Mouse (Mus musculus) lung, embryonic 16.5 days (tissue): Measurements from ENCODE around the gene Acbd3. TPM values are rescaled to one million over a fixed set of nuclear protein-coding genes. Genes with fewer than 3 reads are reported as not detected.

ENCODE experiments used
- ATAC-seq: fragments of 200-750 bp; cut with Nextera tagmentation; 2 replicates; pipeline ENCODE4 v1.8.0; 2017; ENCODE audit warnings: low read depth, mild to moderate bottlenecking, moderate library complexity
- H3K27ac ChIP-seq: fragments of 300-500 bp; sonication (generic); 2 replicates; pipeline ENCODE4 v1.5.1; 2014; ENCODE audit warnings: mild to moderate bottlenecking, control low read depth, low read length
- H3K27me3 ChIP-seq: fragments of 300-500 bp; sonication (generic); 2 replicates; pipeline ENCODE4 v1.6.1; 2014; ENCODE audit warnings: low read depth, low read length, mixed read lengths; ENCODE audit not compliant: control insufficient read depth, insufficient read depth
- H3K36me3 ChIP-seq: fragments of 300-500 bp; sonication (generic); 2 replicates; pipeline ENCODE4 v1.6.1; 2014; ENCODE audit warnings: low read length; ENCODE audit not compliant: control insufficient read depth, insufficient read depth
- H3K4me1 ChIP-seq: fragments of 300-500 bp; sonication (generic); replicated peaks from 2 replicates; pipeline ENCODE4 v1.6.1; 2014; ENCODE audit warnings: low read length, mixed read lengths; ENCODE audit not compliant: control insufficient read depth, insufficient read depth
- H3K4me2 ChIP-seq: fragments of 300-500 bp; sonication (generic); 2 replicates; pipeline ENCODE4 v1.6.1; 2014; ENCODE audit warnings: low read depth, low read length, control low read depth
- H3K4me3 ChIP-seq: fragments of 300-500 bp; sonication (generic); 2 replicates; pipeline ENCODE4 v1.5.1; 2014; ENCODE audit warnings: mild to moderate bottlenecking, low read length, control low read depth
- H3K9ac ChIP-seq: fragments of 300-500 bp; sonication (generic); 2 replicates; pipeline ENCODE4 v1.6.1; 2014; ENCODE audit warnings: low read length, control low read depth
- H3K9me3 ChIP-seq: fragments of 300-500 bp; sonication (generic); 2 replicates; pipeline ENCODE4 v1.6.1; 2016; ENCODE audit warnings: low read length; ENCODE audit not compliant: control insufficient read depth
- WGBS: fragments of 180-500 bp; shearing (Covaris S2); extraction: QIAGEN DNeasy Blood & Tissue Kit; methylation state at CpG from one replicate; pipeline ENCODE4 v1.1.7; 2014; 5-methylcytosine and 5-hydroxymethylcytosine counted together
- polyA plus RNA-seq: library from polyadenylated mRNA; unstranded; fragments of >200 nt; fragmentation: Nextera tagmentation; extraction: Ambion mirVana; gene quantifications from 2 replicates; pipeline ENCODE4 v1.2.1, GENCODE M21; 2015

Gene Acbd3
- polyA plus RNA-seq, 1 experiment from 2014 or later: 20.7 TPM

- Histone ChIP-seq H3K27me3 (no peaks in the 10 kb centered on the region), H3K27ac (no peak overlapping the region), H3K4me2 (no peak overlapping the region), H3K9me3 (no peaks in the 10 kb centered on the region), H3K9ac (no peak overlapping the region), H3K4me3 (no peak overlapping the region), H3K36me3 (peaks cover 20% of the 10 kb centered on the region), H3K4me1 (no peaks in the 10 kb centered on the region)
- WGBS: 92% methylated on average over 2 of the region's 2 CpGs
- ATAC-seq: no peak
These were observed 30.9 kb downstream of the Acbd3 start for GRCm38 (mm10) chr1:180756711-180757110.

DNA sequence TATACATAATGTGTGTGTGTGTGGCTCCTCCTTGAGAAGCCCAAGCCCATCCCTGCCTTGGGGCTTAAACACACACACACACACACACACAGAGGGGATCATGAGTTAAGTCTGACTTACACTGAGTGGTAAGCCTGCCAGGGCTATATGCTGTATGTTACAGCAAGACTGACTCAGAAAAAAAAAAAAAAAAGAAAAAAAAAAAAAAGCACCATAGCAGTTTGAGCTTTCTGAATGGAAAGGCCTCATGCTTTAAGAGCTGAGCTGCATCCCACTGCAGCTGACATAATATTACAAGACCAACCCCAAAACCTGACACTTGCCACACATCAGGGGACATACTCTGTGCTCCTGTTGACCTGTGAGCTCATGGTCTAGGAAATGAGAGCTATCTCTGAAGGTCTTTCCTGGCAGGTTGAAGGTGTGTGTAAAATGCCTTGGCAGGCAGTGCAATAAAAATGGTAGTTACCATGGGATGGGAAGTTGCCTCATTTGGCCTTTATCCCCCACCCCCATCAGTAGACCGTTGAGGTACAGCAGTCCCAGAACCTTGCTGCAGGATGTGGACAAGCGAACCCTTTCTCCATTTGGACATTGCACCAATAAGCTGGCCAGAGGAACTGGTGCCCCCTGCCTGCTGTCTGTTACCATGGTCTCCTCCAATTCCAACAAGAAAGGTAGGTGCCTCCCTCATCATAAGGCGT is 31.6 kb downstream of the Acbd3 start:
- Histone ChIP-seq H3K4me2 (no peak overlapping the region), H3K4me3 (no peak overlapping the region), H3K9me3 (no peaks in the 10 kb centered on the region), H3K36me3 (peaks cover 14% of the 10 kb centered on the region), H3K27ac (no peak overlapping the region), H3K9ac (no peak overlapping the region), H3K27me3 (no peaks in the 10 kb centered on the region), H3K4me1 (no peaks in the 10 kb centered on the region; the same call in 1 of the 2 replicates)
- ATAC-seq: no peak
- 81% methylated on average over 3 of the region's 3 CpGs for WGBS

DNA sequence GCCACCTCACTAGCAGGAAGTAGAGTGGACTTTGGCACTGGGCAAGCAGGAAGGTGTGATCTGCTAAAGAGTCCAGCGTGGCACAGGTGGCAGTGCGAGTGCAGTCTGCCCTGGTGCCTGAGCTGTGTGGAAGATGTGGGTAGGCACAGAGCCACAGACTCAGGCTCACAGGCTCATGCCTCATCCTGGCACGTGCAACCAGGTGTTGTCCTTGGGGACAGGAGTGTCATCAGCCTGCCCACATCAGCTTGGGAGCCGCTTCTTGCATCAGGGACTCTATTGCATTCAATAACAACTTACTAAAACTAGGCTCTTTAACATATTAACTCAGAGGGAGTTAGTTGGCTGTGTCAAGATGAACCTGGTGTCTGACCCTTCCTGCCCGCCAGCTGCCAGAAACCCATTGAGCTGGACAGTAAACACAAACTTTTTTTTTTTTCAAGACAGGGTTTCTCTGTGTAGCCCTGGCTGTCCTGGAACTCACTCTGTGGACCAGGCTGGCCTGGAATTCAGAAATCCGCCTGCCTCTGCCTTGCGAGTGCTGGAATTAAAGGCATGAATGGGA is 32.2 kb downstream of the Acbd3 start:
- no peak for ATAC-seq
- H3K27me3 ChIP-seq: no peaks in the 10 kb centered on the region
- WGBS: 79% methylated on average over 7 of the region's 7 CpGs
- no peak overlapping the region for H3K4me3 ChIP-seq
- H3K9ac ChIP-seq: no peak overlapping the region
- H3K36me3 ChIP-seq: peaks cover 11% of the 10 kb centered on the region; the same call in 1 of the 2 replicates
- no peak overlapping the region for H3K27ac ChIP-seq
- H3K9me3 ChIP-seq: no peaks in the 10 kb centered on the region
- no peak overlapping the region for H3K4me2 ChIP-seq
- H3K4me1 ChIP-seq: no peaks in the 10 kb centered on the region; the same call in 1 of the 2 replicates

DNA sequence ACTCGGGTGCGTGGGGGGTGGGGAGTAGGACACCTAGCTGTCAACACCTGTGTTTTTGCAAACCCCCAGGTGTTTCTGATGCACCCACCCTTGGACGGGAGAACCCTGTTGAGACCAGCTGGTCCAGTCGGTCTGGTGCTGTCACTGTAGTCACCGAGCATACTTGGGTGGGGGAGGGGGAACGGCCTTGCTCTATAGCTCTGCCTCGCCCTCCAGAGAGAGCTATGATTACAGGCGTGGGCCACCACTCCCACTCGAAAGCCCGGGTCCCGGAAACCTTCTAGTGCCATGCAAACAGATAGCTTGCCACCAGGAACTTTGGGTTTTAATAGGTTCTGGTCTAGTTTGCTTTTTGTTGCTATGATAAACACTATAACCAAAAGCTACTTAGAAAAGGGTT is 36.3 kb downstream of the Acbd3 start:
- 57% methylated on average over 11 of the region's 11 CpGs for WGBS
- Histone ChIP-seq H3K27ac (no peak overlapping the region), H3K9me3 (no peaks in the 10 kb centered on the region), H3K27me3 (no peaks in the 10 kb centered on the region), H3K4me2 (no peak overlapping the region), H3K9ac (no peak overlapping the region), H3K4me1 (no peaks in the 10 kb centered on the region; the same call in none of the 2 replicates), H3K36me3 (no peaks in the 10 kb centered on the region), H3K4me3 (no peak overlapping the region)
- ATAC-seq: peak; percentile 37; the same call in 1 of the 2 replicates

- Histone ChIP-seq H3K4me2 (no peak overlapping the region), H3K9me3 (no peaks in the 10 kb centered on the region), H3K36me3 (no peaks in the 10 kb centered on the region), H3K27me3 (no peaks in the 10 kb centered on the region), H3K27ac (no peak overlapping the region), H3K9ac (no peak overlapping the region), H3K4me1 (peaks cover 1% of the 10 kb centered on the region), H3K4me3 (no peak overlapping the region)
- WGBS: 67% methylated on average over 8 of the region's 8 CpGs
- ATAC-seq: no peak
These were observed 36.8 kb downstream of the Acbd3 start for GRCm38 (mm10) chr1:180762679-180763078.

- no peak for ATAC-seq
- Histone ChIP-seq H3K36me3 (no peaks in the 10 kb centered on the region), H3K27ac (no peak overlapping the region), H3K9ac (peak overlapping the region; percentile 22; the same call in 1 of the 2 replicates), H3K4me1 (peaks cover 5% of the 10 kb centered on the region), H3K4me2 (peak overlapping the region; percentile 72), H3K4me3 (peak overlapping the region; percentile 38), H3K9me3 (no peaks in the 10 kb centered on the region), H3K27me3 (no peaks in the 10 kb centered on the region)
- 9% methylated on average over 14 of the region's 14 CpGs for WGBS
These were observed 37.5 kb downstream of the Acbd3 start for GRCm38 (mm10) chr1:180763307-180763706.

DNA sequence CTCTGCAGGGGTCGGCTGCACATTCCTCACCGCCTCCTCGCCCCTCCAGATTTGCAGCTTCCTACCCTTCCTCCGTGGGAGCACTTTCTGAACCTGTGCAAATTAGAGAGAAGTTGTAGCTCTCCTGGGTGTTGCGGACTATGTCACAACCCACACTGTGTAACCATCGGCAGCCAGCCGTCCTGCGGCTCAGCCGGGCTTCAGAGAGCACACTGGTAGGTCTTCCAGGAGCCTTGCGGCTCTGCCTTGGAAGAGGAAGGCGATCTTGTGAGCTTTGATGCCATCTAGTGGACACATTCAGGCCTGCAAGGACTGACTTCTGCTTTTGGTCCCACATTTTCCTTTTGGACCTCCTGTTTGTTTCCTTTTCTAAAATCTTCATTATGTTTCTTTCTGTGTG is 38.0 kb downstream of the Acbd3 start:
- H3K9me3 ChIP-seq: no peaks in the 10 kb centered on the region
- H3K36me3 ChIP-seq: no peaks in the 10 kb centered on the region
- whole genome bisulfite sequencing: under 1% methylated on average over 11 of the region's 11 CpGs
- no peak overlapping the region for H3K27ac ChIP-seq
- peak overlapping the region; percentile 72 for H3K4me2 ChIP-seq
- H3K4me3 ChIP-seq: peak overlapping the region; percentile 38
- peak; percentile 81 for ATAC-seq
- peak overlapping the region; percentile 22; the same call in 1 of the 2 replicates for H3K9ac ChIP-seq
- H3K27me3 ChIP-seq: no peaks in the 10 kb centered on the region
- peaks cover 9% of the 10 kb centered on the region for H3K4me1 ChIP-seq

DNA sequence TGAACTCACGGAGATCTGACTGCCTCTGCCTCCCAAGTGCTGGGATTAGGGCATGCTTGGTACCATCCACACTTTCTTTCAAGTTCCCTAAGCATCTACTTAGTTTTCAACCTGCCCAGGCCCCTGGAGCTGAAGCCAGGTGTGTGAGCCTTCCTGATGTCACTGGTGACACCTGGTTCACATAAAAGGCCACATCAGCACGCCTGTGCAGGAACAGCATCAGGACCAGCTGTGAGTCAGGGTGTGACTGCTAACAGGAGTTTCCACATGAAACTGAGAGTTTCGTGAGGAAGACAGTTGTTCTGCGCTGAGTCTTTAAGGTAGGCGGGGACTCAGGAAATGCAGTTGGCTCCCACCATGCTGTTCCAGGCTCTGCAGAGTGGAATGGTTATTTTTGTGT is 39.5 kb downstream of the Acbd3 start:
- H3K9ac ChIP-seq: no peak overlapping the region
- ATAC-seq: no peak
- WGBS: 76% methylated on average over 5 of the region's 5 CpGs

DNA sequence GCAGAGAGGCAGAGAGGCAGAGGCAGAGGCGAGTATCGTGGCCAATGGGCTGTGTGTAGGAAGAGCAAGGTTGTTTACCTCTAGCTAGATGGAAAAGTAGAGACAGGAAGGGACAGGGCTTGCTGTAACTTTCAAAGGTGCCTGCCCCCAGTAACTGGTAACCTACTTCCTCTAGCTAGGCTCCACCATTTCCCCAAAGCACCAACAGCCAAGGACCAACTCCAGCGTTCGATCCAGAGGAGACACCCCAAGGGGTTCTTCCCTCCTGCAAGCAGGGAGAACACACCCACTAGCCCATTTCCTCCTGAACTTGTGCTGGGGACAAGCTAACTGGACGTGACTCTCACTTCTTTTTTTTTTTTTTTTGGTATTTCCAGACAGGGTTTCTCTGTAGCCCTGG is 40.7 kb downstream of the Acbd3 start:
- no peak for ATAC-seq
- no peaks in the 10 kb centered on the region for H3K36me3 ChIP-seq
- no peak overlapping the region for H3K27ac ChIP-seq
- no peak overlapping the region for H3K9ac ChIP-seq
- H3K4me2 ChIP-seq: no peak overlapping the region
- H3K27me3 ChIP-seq: no peaks in the 10 kb centered on the region; the same call in 1 of the 2 replicates
- peaks cover 11% of the 10 kb centered on the region for H3K4me1 ChIP-seq
- no peak overlapping the region for H3K4me3 ChIP-seq
- H3K9me3 ChIP-seq: no peaks in the 10 kb centered on the region
- 44% methylated on average over 5 of the region's 5 CpGs for WGBS

More for the DNA sequence above, 39.5 kb downstream of the Acbd3 start:
- no peaks in the 10 kb centered on the region; the same call in 1 of the 2 replicates for H3K27me3 ChIP-seq
- no peaks in the 10 kb centered on the region for H3K36me3 ChIP-seq
- no peak overlapping the region for H3K4me3 ChIP-seq
- H3K4me2 ChIP-seq: no peak overlapping the region
- peaks cover 11% of the 10 kb centered on the region for H3K4me1 ChIP-seq
- no peaks in the 10 kb centered on the region for H3K9me3 ChIP-seq
- H3K27ac ChIP-seq: no peak overlapping the region
